Mouse (Mus musculus) gonadal fat pad, adult 2 months (tissue): ENCODE measurements around the gene Grid1. TPM values are rescaled to one million over a fixed set of nuclear protein-coding genes. Genes with fewer than 3 reads are reported as not detected.

Experiments
- DNase-seq: peaks from one replicate; pipeline ENCODE4 v3.0.0-alpha.2; 2012; ENCODE audit warnings: low read depth
- polyA plus RNA-seq: library from polyadenylated mRNA; depleted of rRNA; stranded (reverse); fragments of >200 nt; gene quantifications from 2 replicates; pipeline ENCODE4 v1.2.3, GENCODE M21; 2012

Gene Grid1
- polyA plus RNA-seq, 1 experiment: 1.6 TPM

GRCm38 (mm10) chr14:35209444-35209843, 389.5 kb downstream of the Grid1 start:
- DNase-seq: no peak

- no peak for DNase-seq
Observed at GRCm38 (mm10) chr14:35219021-35219420, 399.1 kb downstream of the Grid1 start.

GRCm38 (mm10) chr14:35222196-35222595, 402.3 kb downstream of the Grid1 start:
- no peak for DNase-seq

GRCm38 (mm10) chr14:35227581-35227980, 407.7 kb downstream of the Grid1 start:
- DNase-seq: no peak

- DNase-seq: no peak
Observed at GRCm38 (mm10) chr14:35231384-35231783, 411.5 kb downstream of the Grid1 start.

- DNase-seq: no peak
Observed at GRCm38 (mm10) chr14:35242882-35243281, 423.0 kb downstream of the Grid1 start.

GRCm38 (mm10) chr14:35244776-35245548, 425.1 kb downstream of the Grid1 start:
- no peak for DNase-seq

GRCm38 (mm10) chr14:35250412-35250811, 430.5 kb downstream of the Grid1 start:
- no peak for DNase-seq

GRCm38 (mm10) chr14:35254477-35254876, 434.6 kb downstream of the Grid1 start:
- no peak for DNase-seq

GRCm38 (mm10) chr14:35270260-35270659, 450.4 kb downstream of the Grid1 start:
- no peak for DNase-seq

- no peak for DNase-seq
Observed at GRCm38 (mm10) chr14:35309201-35309600, 489.3 kb downstream of the Grid1 start.

GRCm38 (mm10) chr14:35313380-35314299, 493.7 kb downstream of the Grid1 start:
- no peak for DNase-seq

- no peak for DNase-seq
Observed at GRCm38 (mm10) chr14:35326306-35326705, 506.4 kb downstream of the Grid1 start.

- DNase-seq: no peak
Observed at GRCm38 (mm10) chr14:35336561-35336960, 516.7 kb downstream of the Grid1 start.

GRCm38 (mm10) chr14:35356011-35356410, 536.1 kb downstream of the Grid1 start:
- no peak for DNase-seq

- no peak for DNase-seq
Observed at GRCm38 (mm10) chr14:35356480-35357085, 536.7 kb downstream of the Grid1 start.

- no peak for DNase-seq
Observed at GRCm38 (mm10) chr14:35358136-35358821, 538.4 kb downstream of the Grid1 start.

GRCm38 (mm10) chr14:35365177-35365944, 545.5 kb downstream of the Grid1 start:
- DNase-seq: no peak

GRCm38 (mm10) chr14:35374374-35374773, 554.5 kb downstream of the Grid1 start:
- no peak for DNase-seq

GRCm38 (mm10) chr14:35393591-35393990, 573.7 kb downstream of the Grid1 start:
- no peak for DNase-seq
